Mouse (Mus musculus) embryo, embryonic 10 days (tissue): ENCODE results near the gene Scube1.

Experiments
- DNase-seq: peaks from one replicate; pipeline ENCODE4 v3.0.0-alpha.2; 2015; ENCODE audit warnings: low spot score

The Scube1 gene

DNA sequence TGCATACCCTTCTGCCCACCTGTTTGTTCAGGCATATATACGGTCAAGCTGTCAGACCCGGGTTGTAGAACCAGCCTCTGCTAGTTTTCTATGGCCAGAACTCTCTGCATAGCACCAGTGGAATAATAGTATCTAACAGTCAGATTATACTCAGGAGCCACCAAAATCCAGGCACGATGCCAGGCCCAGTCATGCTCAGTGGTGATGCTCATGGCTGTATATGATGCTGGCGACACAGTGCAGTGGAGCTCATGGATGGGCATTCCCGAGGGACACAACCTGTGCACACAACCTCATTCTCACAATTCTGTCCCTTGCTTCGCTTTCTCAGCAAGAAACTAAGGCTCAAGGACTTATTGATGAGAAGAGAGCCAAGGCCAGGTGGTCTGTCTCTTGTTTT lies 58.8 kb downstream of the Scube1 start:
- DNase-seq: no peak

DNA sequence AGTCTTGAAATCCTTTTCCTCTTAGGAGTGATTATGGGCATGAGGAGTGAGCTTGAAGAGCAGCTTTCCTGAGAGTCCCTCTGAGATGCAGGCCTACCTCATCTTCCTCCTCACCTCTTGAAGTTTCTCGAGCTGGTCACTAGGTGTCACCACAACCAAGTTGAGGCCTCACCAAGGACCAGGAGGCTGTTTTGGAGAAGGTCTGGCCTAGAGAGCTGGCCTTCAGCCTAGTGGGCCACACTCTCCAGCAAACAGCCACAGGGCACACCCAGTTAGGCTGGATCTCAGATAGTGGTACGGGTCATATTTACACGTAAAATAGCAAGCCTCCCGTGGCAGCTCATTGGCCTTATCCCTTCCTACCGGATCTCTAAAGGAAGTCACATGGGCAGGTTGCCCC lies 60.1 kb downstream of the Scube1 start:
- DNase-seq: peak; percentile 81

DNA sequence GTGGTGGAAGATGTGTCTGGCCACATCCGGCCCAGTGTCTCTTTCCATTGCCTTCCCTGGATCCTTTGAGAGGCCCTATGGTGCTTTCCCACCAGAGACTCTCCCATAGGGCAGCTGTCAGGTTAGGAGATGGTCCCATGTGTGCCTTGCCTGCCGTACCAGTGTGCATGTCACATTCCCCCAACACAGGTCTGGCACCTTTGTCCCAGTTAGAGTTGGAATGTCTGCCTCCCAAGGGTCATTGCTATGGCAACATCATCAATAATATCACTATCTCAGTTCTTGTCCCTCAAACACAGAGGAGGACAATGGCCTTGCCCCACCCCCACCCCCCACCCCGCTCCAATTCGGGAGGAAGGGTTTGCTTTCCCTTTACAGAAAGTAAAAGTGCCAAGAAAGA lies 61.8 kb downstream of the Scube1 start:
- peak; percentile 51 for DNase-seq

DNA sequence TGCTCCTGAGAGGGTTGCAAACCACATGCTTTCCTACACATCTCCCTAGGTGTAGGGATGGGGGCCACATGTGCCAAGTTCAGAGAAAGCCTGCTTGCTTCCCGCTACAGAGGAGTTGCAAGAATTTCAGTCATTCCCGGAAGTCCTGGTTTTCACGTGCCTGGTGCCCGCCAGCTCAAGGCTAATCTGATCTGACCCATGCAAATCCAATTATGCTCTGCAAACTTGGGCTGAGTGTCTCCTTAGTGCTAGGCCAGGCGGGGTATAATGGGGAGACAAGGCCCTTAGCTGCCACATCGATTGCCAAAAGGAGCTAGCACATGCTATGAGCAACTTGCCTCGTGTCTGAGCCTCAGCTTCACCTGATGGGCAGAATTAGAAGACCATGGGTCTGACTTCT lies 62.7 kb downstream of the Scube1 start:
- peak; percentile 49 for DNase-seq

DNA sequence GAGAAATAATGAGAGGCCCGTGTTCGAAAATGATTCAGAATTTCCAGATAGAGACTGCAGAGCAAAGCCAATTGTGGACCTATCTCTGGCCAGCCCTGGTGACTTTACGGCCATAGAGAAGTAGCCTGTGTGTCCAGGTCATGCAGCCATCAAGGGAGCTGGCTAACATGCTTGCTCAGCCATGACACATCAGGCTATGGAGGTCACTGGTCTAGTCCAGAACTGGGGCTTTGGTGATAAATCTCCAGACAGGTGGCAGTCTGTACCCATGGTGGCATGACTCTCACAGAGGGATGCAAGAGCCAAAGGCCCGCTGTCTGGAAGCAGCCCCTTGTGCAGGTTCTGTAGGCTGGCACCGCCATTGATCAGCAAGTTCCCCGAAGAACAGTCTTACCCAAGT lies 82.3 kb downstream of the Scube1 start:
- DNase-seq: no peak

DNA sequence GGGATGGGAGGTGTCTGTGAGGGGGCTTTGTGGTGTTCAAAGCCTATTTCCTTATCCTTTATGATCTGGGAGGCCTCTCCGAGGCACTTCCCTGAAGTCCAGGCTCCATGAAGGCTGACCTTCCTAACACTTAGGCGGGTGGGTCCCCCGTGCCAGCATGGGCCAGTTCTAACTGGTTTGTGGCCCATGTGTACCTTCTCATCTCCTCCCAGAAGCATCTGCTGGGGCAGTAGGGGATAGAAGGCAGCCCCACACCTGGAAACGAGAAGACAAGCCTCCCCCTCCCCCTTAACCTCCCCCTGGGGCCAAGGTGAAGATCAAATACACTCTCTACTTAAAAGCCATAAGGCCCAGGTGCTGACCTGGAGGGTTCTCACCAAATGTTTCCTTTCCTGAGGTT lies 84.6 kb downstream of the Scube1 start:
- no peak for DNase-seq

DNA sequence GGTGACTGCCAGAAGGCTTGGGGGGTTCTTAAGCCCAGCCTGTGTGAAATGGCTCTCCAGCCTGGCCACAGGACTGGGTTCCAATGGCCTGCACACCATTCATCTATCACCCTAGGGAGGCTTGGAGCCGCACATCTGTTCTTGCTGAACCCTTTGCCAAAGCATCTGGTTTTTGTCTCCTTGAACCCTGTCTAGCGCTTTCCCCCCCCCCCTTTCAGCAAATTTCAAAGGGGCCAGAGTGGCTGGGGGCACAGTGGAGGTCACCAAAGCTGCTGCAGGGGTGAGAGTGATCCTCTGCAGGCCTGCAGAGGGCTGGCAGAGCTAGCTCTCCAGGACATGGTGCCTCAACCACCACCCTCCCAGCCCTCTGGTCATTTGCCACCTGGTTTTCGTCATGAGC lies 85.7 kb downstream of the Scube1 start:
- peak; percentile 73 for DNase-seq

DNA sequence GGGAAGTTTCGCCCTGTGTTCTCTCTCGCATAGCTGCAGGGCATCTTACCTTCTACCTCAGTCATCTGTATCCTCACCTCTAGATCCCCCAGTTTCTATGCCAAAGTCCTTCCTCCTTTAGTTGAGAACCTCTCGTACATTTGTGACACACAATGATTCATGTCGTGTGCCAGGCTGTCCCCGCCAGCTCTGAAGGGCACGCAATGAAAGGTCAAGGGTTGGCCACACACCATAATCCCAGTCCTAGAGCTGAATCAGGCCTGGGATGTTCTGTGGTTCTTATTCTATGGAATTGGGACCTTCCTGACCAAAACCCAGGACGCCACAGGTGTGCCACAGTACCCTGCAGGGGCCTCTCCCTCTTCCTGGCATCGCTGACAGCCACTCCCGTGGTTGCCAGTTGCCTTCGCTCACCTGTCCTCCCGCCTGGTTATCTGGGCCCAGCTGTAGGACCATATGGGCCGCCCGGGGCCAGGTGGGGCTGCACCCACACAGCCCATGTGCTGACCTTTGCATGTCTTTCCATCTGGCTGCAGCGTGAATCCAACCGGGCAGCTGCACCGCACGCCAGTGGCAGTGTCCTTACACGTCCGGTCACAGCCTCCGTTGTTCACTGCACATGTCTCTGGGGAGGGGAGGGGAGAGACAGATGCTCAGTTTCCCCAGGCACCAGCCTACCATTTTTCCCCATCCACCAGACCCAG lies 86.5 kb downstream of the Scube1 start:
- peak; percentile 37 for DNase-seq

DNA sequence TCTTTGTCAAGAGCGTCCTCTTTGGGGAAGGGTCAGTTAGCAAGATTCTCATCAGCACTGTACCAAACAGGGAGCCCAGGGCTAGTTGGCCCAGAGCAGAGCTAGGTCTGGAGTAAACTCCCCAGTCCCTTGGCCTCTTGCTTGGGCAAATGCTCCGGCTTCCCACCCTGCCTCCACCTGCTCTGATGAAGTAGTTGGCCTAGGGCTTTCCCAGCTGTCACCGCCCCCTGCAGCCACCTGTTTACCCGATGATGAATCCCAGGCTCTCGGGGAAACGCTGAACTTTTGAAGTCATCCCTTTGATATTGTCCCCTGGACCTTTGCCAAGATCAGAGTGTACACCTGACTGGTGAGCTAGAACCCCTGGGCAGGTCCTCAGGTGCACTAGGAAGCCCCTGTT lies 88.1 kb downstream of the Scube1 start:
- DNase-seq: no peak

DNA sequence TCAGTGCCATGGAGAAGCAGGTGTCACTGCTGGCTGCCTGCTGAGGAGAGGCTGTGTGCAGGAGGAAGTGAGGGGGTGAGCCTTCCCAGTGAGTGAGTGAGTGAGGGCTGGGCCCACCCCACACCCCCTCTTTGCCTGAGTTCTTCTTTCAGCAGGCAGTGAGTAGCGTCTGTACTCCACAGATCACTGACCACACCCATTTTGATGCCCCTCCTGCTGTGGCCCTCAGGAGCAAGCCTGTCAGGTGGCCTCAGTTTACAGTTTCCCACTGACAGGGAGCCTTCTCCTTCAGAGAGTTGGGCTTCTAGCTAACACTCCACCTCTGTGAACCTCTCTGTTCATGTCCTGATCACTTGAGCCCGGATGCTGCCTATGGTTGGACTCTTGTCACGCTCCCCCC lies 89.6 kb downstream of the Scube1 start:
- no peak for DNase-seq

DNA sequence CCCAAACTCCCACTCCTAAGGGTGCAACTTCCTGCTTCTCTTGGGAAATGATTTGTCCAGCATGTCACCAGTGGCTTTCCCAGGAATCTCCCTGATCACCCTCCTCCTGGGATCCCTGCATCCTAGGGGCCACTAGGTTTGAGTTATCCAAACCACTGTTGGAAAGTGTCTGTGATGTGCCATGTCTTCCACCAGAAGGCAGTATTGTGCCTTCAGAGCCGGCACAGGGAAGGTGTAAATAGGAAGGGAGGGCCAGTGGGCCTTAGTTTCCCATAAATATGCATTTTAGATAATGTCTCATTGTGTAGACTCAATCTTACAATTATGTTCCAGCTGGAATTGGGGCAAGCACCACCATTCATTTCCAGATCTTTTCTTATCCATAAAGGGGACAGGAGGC lies 90.7 kb downstream of the Scube1 start:
- peak; percentile 62 for DNase-seq

DNA sequence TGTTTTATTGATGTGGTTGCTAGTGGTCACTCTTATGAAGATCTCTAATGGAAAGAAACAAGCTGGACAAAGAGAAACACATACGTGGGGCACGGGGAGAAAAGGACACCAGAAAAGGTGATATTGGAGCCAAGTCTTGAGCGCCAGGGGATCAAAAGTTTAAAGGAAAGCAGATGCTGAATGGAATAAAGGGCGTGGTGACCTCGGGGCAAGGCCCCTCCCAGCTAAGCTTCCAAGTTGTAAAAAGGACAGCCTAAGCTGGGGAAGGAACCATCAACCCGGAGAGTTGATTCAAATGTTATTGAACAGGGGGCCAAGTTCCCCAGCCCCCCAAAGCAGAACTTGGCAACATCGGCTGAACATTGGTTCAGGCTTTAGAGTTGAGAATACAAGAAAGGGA lies 93.8 kb downstream of the Scube1 start:
- DNase-seq: no peak

DNA sequence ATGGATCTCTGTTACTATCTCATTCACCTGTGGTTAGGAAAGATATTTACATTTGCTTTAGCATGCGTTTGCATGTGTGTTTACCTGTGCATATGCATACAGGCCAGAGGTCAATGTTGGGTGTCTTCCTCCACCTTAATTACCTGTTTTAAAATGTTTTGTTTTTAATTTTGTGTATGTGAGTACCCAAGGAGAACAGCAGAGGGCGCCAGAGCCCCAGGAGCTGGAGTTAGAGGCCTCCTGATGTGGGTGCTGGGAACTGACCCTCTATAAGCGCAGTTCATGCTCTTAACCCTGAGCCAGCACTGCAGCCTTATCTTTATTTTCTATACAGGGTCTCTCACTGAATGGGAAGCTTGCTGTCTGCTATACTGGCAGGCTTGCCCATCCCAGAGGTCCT lies 95.1 kb downstream of the Scube1 start:
- no peak for DNase-seq

DNA sequence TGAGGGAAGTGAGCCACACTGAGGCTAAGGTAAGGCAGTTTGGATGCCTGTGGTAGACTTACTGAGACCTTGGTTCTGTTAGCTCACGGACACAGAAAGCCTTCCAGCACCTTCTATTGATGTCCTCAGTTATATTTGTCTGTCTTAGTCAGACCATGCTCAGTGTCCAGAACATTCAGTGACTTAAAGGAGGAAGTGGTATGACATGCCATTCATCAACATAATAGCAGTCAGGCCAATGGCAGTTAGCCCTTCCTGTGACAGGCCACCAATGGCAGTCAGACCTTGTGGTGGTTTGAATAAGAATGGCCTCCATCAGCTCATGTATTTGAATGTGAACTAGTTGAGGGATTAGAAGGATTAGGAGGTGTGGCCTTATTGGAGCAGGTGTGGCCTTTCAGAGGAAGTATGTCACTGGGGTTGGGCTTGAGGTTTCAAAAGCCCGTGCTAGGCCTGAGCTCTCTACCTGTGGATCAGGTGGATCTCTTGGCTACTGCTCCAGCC lies 98.6 kb downstream of the Scube1 start:
- no peak for DNase-seq

DNA sequence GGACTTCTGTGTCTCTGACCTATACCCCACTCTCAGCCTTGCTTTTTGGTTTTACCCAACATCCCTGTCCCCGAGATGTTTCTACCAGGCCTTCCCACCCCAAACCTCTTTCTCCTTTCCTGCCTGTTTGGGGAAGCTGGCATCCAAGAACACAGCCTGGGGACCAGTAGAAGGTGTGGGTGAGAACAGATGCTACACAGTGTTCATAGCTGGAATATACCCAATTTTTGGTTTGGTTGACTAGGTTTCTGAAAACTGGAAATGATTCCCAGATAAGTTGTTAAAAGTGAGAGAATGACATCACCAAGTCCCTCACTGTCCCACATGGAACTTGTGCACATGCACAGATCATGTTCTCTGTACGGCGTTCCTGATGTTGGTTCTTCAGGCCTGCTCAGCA lies 109.6 kb downstream of the Scube1 start:
- DNase-seq: no peak

DNA sequence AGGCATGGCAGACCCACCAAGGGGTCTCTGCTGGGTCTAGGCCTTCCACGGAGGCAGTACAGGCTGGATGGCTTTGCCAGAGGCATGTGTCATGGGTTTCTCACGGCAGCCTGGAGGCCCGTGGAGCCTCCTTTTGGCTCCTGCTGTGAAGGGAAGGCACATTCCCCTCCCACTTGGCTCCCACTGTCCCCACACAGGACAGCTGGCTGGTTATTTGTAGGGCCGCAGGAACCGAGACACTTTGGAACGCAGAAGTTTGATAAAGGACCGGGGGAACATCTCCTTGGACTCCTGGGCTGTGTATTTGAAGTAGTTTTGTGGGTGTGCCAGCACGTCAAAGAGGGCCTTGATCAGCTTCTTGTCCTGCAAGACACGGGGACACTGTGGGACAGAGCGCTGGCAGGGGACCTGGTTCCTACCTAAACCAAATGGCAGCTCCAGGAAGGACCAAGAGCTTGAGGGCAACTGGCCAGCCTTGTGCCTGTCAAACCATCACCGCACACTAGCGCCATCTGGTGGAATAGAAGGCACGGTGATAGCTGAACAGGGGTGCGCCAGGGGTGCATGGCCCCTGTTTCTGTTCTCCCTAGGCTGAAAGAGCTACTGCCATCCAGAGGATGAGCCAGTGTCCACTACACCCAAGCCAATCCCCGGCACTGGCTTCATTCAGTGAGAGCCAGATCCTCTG lies 117.6 kb downstream of the Scube1 start:
- peak; percentile 87 for DNase-seq

DNA sequence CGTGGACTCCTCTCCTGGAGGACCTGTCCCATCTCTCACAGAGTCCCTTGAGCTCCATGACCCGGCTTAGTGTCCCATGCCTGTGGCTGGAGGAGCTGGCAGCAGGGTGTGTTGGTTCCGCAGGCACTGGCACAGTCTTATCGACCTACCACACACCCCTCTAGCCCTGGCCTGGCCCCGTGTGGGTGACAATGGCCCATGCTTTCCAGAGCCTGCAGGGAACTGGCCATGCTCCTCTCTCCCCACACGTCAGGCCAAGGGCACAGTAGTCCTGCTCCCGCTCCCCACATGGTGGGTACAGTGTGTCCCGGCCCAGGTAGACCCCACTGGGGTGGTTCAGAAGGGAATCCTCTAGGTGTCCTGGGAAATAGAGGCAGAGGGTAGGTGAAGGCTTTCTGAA lies 118.1 kb downstream of the Scube1 start:
- no peak for DNase-seq

DNA sequence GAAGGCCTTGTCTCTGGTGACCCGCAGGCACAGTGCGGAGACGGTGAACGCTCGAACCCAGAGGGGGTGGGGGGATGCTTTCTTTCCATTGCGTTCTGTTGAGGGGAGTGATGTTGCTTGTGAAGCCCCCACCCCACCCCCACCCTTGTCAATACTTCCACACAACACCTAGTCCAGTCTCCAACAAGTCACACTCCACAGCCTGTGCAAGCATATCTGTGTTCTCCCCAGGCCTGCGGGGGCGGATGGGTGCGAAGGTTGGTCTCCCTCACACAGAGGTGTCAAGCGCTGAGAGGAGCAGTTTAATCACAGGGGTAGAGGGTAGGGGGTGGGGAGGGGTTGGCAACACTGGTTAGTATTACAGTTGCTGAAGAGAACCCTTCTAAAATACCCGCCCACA lies 118.6 kb downstream of the Scube1 start:
- no peak for DNase-seq

DNA sequence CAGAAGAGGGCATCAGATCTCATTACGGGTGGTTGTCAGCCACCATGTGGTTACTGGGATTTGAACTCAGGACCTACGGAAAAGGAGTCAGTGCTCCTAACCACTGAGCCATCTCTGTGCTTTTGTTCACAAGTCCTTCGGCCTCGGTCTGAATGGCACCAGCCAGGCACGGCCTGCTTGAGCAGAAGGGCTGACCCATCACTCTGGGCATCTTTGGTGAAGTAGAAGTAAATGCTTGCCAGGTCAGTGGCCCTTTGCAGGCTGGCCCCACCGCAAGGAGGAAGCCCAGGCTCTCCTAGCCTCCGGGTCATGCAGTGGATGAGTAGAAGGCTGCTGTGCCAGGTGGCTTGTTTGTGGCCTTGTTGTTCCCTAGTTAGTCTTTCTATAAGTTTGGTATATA lies 121.4 kb downstream of the Scube1 start:
- DNase-seq: no peak

DNA sequence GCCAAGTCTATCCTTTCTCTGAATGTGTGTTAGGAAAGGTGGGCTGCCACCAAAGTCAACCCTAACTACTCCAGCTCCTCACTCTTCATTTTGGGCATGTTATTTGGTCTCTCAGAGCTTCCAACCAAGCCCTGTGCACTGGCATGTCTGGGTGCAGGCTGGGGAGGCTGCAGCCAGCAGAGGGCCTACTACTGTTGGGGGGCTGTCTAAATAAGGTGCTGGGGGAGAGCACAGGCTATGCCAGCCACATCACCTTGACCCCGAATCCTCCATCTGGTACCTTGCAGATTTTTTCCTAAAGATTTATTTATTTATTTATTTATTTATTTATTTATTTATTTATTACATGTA lies 121.8 kb downstream of the Scube1 start:
- no peak for DNase-seq

DNA sequence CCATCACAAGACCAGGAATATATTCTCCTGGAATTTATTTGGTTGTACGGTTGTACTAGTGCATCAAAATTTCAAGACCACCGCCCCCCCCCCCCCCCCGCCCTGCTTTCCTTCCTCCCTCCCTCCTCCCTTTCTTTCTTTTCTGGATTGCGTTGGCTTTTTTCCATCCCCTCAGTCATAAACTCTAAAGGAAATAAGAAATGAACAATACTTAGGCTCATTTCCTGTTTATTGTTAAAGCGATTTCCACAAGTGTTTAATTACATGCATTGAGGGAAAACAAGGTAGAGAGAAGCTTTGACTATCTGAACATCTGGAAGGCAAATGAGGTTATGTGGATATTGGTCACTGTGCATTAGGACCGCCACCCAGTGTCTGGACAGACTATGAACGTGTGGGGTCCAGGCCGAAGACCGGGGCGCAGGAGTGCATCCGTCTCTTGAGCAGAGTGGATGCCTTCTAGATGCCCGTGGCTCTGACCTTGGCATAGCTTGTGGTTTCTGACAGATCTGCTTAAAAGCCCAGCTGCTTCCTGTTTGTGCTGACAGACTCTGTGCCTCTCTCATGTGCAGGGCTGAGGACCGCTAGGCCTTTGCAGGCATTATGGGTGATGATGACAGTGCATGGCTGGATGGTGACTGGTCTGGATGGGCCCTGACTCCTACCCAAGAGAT lies 122.3 kb downstream of the Scube1 start:
- DNase-seq: no peak

DNA sequence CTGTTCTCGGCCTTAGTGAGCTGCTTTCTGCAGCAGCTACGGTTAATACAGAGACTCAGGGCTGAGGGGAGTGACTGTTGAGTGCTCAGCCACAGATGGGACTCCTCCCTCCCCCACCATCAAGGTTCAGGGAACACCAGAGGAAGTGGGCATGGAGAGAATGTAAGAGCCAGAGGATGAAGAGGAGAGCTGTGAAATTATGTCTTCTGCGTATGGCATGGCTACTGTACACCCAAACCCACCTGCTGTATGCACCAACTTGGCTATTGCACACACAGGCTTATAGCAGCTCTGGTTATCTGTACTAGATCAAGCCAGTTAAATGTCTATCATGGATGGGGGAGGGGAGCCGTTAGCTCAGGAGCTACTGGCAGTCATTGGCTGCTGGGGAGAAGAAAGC lies 123.6 kb downstream of the Scube1 start:
- no peak for DNase-seq

DNA sequence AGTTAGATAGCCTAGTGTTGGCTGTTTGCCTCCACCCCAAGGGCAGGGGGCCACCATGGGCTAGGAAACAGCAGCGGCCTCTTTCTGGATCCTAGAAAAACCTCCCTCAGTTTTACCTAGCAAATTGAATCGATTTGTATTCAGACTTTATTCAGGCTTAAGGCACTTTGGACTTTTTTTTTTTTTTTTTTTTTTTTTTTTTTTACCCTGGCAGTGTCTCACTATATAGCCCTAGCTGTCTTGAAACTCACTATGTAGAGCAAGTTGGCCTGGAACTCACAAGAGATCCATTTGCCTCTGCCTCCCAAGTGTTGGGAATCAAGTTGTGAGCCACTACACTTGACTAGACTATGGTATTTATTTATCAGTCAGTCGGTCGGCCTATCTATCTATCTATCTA lies 128.0 kb downstream of the Scube1 start:
- no peak for DNase-seq

DNA sequence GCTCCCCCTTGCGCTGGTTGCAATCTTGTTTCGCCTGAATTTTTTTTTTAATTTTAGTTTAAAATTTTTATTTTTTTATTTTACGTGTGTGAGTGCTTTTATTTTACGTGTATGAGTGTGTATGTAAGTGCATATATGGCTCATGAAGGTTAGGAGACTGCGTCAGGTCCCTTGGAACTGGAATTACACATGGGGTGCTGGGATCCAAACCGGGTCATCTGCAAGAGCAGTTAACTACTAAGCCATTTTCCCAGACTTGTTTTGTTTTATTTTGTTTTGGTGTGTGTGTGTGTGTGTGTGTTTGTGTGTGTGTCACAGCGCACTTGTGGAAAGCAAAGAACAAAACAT lies 129.5 kb downstream of the Scube1 start:
- no peak for DNase-seq
